8 mouse cellular contexts compared by ENCODE assay signal in the genomic region with DNA sequence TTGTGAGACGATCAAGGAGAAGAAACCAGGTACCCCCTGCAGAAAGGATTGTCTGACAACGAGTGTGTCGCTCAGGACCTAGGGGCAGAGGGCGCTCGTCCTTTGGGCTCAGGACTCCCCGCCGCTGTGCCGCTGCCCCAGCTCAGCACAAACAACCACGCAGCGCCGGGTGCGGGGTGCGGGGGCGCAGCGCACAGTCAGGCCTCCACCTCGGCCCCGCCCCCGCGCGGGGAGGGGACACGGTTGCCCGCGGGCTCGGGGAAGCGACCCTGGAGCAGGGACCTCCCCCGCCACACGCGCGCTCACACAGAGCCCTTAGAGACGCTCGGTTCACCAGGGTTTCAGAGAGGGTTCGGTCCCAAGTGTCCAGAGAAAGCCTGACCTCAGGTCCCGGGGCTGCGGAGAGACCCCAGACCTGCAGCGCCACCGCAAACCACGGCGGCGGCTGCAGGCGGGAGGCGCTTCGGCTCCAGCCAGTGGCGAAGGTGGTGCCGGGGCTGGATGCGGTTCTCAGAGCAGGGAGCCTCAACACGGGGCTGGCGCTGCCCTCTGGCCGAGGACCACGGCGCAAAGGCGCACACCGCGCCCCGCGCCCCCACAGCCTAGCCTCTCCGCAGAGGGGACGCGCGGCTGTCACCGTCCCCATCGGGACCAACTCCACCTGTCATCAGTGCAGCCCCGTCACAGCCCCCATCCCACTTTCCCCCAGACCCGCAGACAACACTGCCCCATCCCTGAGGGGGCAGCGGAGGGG. TPM values are rescaled to one million over a fixed set of nuclear protein-coding genes. Genes with fewer than 3 reads are reported as not detected.
DNase-seq lines count a peak whose midpoint lies in the region; ATAC-seq and TF ChIP-seq lines count a peak whose summit lies in the region.

No protein-coding gene starts in this region.

- no peaks in the 10 kb centered on the region for H3K36me3 ChIP-seq in thymus, adult 2 months (ENCODE audit: control insufficient read depth, insufficient read depth, low read length)
- H3K36me3 ChIP-seq in hindbrain, embryonic 14.5 days (replicated peaks; ENCODE audit: control insufficient read depth, insufficient read depth): no peaks in the 10 kb centered on the region
- no peaks in the 10 kb centered on the region for H3K36me3 ChIP-seq in midbrain, postnatal 0 days (ENCODE audit: insufficient read depth, low read length)

- H3K27ac ChIP-seq in thymus, adult 2 months (ENCODE audit: control insufficient read depth, insufficient read depth, low read length): no peak overlapping the region
- H3K27ac ChIP-seq in hindbrain, embryonic 14.5 days: peak overlapping the region; percentile 66; the same call in 1 of the 2 replicates
- H3K27ac ChIP-seq in midbrain, postnatal 0 days (ENCODE audit: low read depth, low read length): peak overlapping the region; percentile 59

- peak; percentile 63 for DNase-seq in embryo, embryonic 10 days (ENCODE audit: low spot score)
- no peak for DNase-seq in embryo, embryonic 9.5 days (ENCODE audit: extremely low spot score)
- no peak for DNase-seq in thymus, adult 2 months
- no peak for DNase-seq in thymus, postnatal 10 days (ENCODE audit: low spot score in 2 of 2)
- no peak for DNase-seq in hindbrain, embryonic 14.5 days (ENCODE audit: low spot score)
- no peak for DNase-seq in midbrain, postnatal 0 days (ENCODE audit: low spot score)
- DNase-seq in B cell, adult 2 months: no peak

- H3K4me3 ChIP-seq in thymus, adult 2 months (ENCODE audit: control insufficient read depth, insufficient read depth, low read length): peak overlapping the region; percentile 10; the same call in 1 of the 2 replicates
- H3K4me3 ChIP-seq in hindbrain, embryonic 14.5 days (replicated peaks; ENCODE audit: low read length): peak overlapping the region; percentile 70
- peak overlapping the region; percentile 66 for H3K4me3 ChIP-seq in midbrain, postnatal 0 days (ENCODE audit: low read depth, low read length)

- TF ChIP-seq CTCF in thymus, adult 2 months (IDR thresholded peaks at IDR 0.05; ENCODE audit: borderline replicate concordance, control insufficient read depth, extremely low read depth, insufficient read depth, low read length, poor library complexity): no peak
- TF ChIP-seq CTCF in midbrain, postnatal 0 days (IDR thresholded peaks at IDR 0.05): no peak; the same call in 1 of the 2 replicates

- TF ChIP-seq POLR2A in thymus, adult 2 months (IDR thresholded peaks at IDR 0.05; ENCODE audit: control insufficient read depth, extremely low read depth, insufficient read depth, low read length, poor library complexity): no peak

- 5% methylated on average over 63 of the region's 64 CpGs for WGBS in thymus, adult 2 months
- WGBS in hindbrain, embryonic 14.5 days: under 1% methylated on average over 57 of the region's 64 CpGs
- under 1% methylated on average over 52 of the region's 64 CpGs for WGBS in midbrain, postnatal 0 days

- H3K9ac ChIP-seq in hindbrain, embryonic 14.5 days: peak overlapping the region; percentile 78
- peak overlapping the region; percentile 75 for H3K9ac ChIP-seq in midbrain, postnatal 0 days (replicated peaks; ENCODE audit: low read length, poor library complexity, severe bottlenecking)

- no peaks in the 10 kb centered on the region for H3K9me3 ChIP-seq in hindbrain, embryonic 14.5 days (ENCODE audit: control insufficient read depth, low read length)
- H3K9me3 ChIP-seq in midbrain, postnatal 0 days (ENCODE audit: low read length): no peaks in the 10 kb centered on the region

- peaks cover 19% of the 10 kb centered on the region for H3K27me3 ChIP-seq in thymus, adult 2 months (ENCODE audit: control insufficient read depth, insufficient read depth, low read length)
- peaks cover 16% of the 10 kb centered on the region for H3K27me3 ChIP-seq in hindbrain, embryonic 14.5 days (ENCODE audit: control insufficient read depth, insufficient read depth, low read length)
- H3K27me3 ChIP-seq in midbrain, postnatal 0 days (ENCODE audit: insufficient read depth, low read length): no peaks in the 10 kb centered on the region

- no peak; the same call in 1 of the 2 replicates for ATAC-seq in hindbrain, embryonic 14.5 days (ENCODE audit: low FRiP score)
- peak; percentile 35; the same call in 1 of the 2 replicates for ATAC-seq in midbrain, postnatal 0 days (ENCODE audit: low FRiP score)
- no peak for ATAC-seq in activated CD4-positive, CD25-positive, alpha-beta regulatory T cell, adult 4 months

- H3K4me1 ChIP-seq in thymus, adult 2 months (replicated peaks; ENCODE audit: control insufficient read depth, insufficient read depth, low read length): peaks cover 23% of the 10 kb centered on the region
- peaks cover 16% of the 10 kb centered on the region for H3K4me1 ChIP-seq in hindbrain, embryonic 14.5 days (replicated peaks; ENCODE audit: control insufficient read depth, insufficient read depth, low read length)
- H3K4me1 ChIP-seq in midbrain, postnatal 0 days (ENCODE audit: insufficient read depth, low read length): 0 out of 2 replicates have a peak, but pooled peaks cover 9% of the 10 kb centered on the region

- peak overlapping the region; percentile 97 for H3K4me2 ChIP-seq in hindbrain, embryonic 14.5 days (replicated peaks)
- peak overlapping the region; percentile 86 for H3K4me2 ChIP-seq in midbrain, postnatal 0 days (ENCODE audit: low read depth, low read length, poor library complexity, severe bottlenecking)

RNA-seq across cellular contexts. Expression of gene Grm4, which starts 9.2 kb away (rescaled TPM):
- polyA plus RNA-seq in thymus, adult 2 months (2012; rRNA removed): 1.5 and 1.9 TPM in 2 replicates
- polyA plus RNA-seq in hindbrain, embryonic 14.5 days (2014; fragmentation: Nextera tagmentation; extraction: Ambion mirVana): 9.0 and 10.1 TPM in 2 replicates
- total RNA-seq in midbrain, postnatal 0 days (2014; rRNA removed): 37.6 and 54.0 TPM in 2 replicates
- 11.1 and 12.5 TPM in 2 replicates for polyA plus RNA-seq in midbrain, postnatal 0 days (2015; fragmentation: Nextera tagmentation; extraction: Ambion mirVana)
- polyA plus RNA-seq in activated CD4-positive, CD25-positive, alpha-beta regulatory T cell, adult 4 months (2017; shearing (Covaris generic)): under 1 TPM in 1 of 2 experiments, not detected in 1; 0.18 TPM

RNA-seq across cellular contexts. Expression of gene Hmga1, which starts 44.3 kb away (rescaled TPM):
- 430 and 578 TPM in 2 replicates for polyA plus RNA-seq in thymus, adult 2 months (2012; rRNA removed)
- 136 and 148 TPM in 2 replicates for polyA plus RNA-seq in hindbrain, embryonic 14.5 days (2014; fragmentation: Nextera tagmentation; extraction: Ambion mirVana)
- 135 and 138 TPM in 2 replicates for total RNA-seq in midbrain, postnatal 0 days (2014; rRNA removed)
- 144 and 154 TPM in 2 replicates for polyA plus RNA-seq in midbrain, postnatal 0 days (2015; fragmentation: Nextera tagmentation; extraction: Ambion mirVana)
- polyA plus RNA-seq in activated CD4-positive, CD25-positive, alpha-beta regulatory T cell, adult 4 months (2017; shearing (Covaris generic)): 10 to 100 TPM; 48.0 to 73.5 TPM

RNA-seq across cellular contexts. Expression of gene AI413582, which starts 53.5 kb away (rescaled TPM):
- polyA plus RNA-seq in thymus, adult 2 months (2012; rRNA removed): 89.4 and 120 TPM in 2 replicates
- 68.0 and 76.5 TPM in 2 replicates for polyA plus RNA-seq in hindbrain, embryonic 14.5 days (2014; fragmentation: Nextera tagmentation; extraction: Ambion mirVana)
- total RNA-seq in midbrain, postnatal 0 days (2014; rRNA removed): 70.2 and 80.2 TPM in 2 replicates
- 88.8 and 113 TPM in 2 replicates for polyA plus RNA-seq in midbrain, postnatal 0 days (2015; fragmentation: Nextera tagmentation; extraction: Ambion mirVana)
- polyA plus RNA-seq in activated CD4-positive, CD25-positive, alpha-beta regulatory T cell, adult 4 months (2017; shearing (Covaris generic)): 100 to 1,000 TPM in 1 of 2 experiments, 10 to 100 TPM in 1; 98.5 to 118 TPM

Comparison
In these comparisons a context has a peak if more than half of its experiments do, and no peak if none do; other contexts are left out.
1. H3K4me3 ChIP-seq: peak in every context shown above with its lines; median percentile 70 in hindbrain, embryonic 14.5 days; 66 in midbrain, postnatal 0 days; 10 in thymus, adult 2 months.